Mouse (Mus musculus): ENCODE data around the gene Olfr1432. TPM values are rescaled to one million over a fixed set of nuclear protein-coding genes. Genes with fewer than 3 reads are reported as not detected.
"Not testable (repeated sequence)": the region's sequence is repeated elsewhere in the genome, so short reads cannot be mapped to it uniquely, and the experiment has no call there.

The Olfr1432 gene
- polyA plus RNA-seq (2015; fragmentation: Nextera tagmentation; extraction: Ambion mirVana), result not detected in 2 replicates

DNA sequence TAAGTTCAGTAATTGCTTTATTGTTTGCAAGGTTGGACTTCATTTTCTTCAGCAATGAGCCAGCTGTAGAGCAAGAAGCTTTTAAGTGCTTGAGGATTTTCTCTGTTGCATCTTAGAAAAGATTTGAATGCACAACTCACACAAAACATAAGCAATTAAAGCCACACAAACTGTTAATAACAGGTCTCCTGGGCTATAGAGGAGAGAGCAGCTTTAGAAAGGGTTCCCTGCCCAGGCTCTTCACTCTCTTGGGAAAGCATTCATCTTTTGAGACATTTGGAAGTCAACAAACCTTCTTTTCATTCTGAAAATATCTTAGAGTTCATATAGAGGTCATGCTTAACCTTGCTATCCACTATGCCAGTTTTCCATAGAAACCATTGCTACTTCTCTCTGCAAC is at the start of gene Olfr1432:
Gene Olfr1432 (minus strand): TSS at position 101 of the 400 bp plus-strand sequence.
- not testable (repeated sequence) for H3K4me3 ChIP-seq (ENCODE audit: low read depth, low read length); H3K9ac ChIP-seq (ENCODE audit: low read depth, low read length); H3K4me2 ChIP-seq (ENCODE audit: low read length); H3K4me1 ChIP-seq (ENCODE audit: control insufficient read depth, insufficient read depth, low read length); H3K36me3 ChIP-seq (ENCODE audit: control insufficient read depth, insufficient read depth, low read length); ATAC-seq; H3K9me3 ChIP-seq (replicated peaks; ENCODE audit: control insufficient read depth, low read length, poor library complexity, severe bottlenecking); H3K27me3 ChIP-seq (ENCODE audit: control insufficient read depth, insufficient read depth, low read depth, low read length); H3K27ac ChIP-seq (ENCODE audit: low read length)

DNA sequence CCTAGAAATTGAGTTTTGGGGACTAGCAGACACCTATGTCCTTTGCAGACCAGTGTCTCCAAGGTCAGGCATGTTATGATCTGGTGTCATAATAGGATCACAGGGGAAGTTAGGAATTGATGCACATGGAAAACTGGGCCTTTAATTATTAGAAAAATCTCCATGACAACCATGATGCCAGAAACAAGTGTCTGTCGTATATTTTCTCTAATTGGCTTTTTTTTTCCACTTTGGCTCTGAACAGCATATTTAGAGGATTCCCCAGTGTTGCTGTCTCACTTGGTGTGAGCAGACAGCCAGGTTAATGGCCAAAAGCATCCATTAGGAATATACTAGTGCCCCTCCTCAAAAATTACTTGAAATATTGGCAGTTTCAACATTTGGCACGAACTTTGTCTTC is 47.2 kb upstream of the Olfr1432 start, which contains the start of gene Olfr1434:
Gene Olfr1434 (plus strand): TSS at position 301 of the 400 bp plus-strand sequence.
- H3K36me3 ChIP-seq (ENCODE audit: control insufficient read depth, insufficient read depth, low read length), result no peaks in the 10 kb centered on the region
- H3K4me3 ChIP-seq (ENCODE audit: low read depth, low read length), result no peak within 1 kb of the TSS
- no peak within 1 kb of the TSS for H3K4me2 ChIP-seq (ENCODE audit: low read length)
- no peak for ATAC-seq
- H3K27me3 ChIP-seq (ENCODE audit: control insufficient read depth, insufficient read depth, low read depth, low read length), result no peaks in the 10 kb centered on the region
- WGBS, result 80% methylated on average over 2 of the region's 2 CpGs
- H3K9ac ChIP-seq (ENCODE audit: low read depth, low read length), result no peak within 1 kb of the TSS
- H3K9me3 ChIP-seq (replicated peaks; ENCODE audit: control insufficient read depth, low read length, poor library complexity, severe bottlenecking), result no peaks in the 10 kb centered on the region
- H3K4me1 ChIP-seq (ENCODE audit: control insufficient read depth, insufficient read depth, low read length), result no peaks in the 10 kb centered on the region
- no peak within 1 kb of the TSS for H3K27ac ChIP-seq (ENCODE audit: low read length)

DNA sequence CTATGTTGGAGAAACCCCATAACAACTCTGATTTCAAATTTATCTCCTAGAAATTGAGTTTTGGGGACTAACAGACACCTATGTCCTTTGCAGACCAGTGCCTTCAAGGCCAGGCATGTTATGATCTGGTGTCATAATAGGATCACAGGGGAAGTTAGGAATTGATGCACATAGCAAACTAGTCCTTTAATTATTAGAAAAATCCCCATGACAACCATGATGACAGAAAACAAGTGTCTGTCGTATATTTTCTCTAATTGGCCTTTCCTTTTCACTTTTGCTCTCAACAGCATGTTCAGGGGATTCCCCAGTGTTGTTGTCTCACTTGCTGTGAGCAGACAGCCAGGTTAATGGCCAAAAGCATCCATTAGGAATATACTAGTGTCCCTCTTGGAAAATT is 28.3 kb upstream of the Olfr1432 start, which contains the start of gene Olfr235:
Gene Olfr235 (plus strand): TSS at position 301 of the 400 bp plus-strand sequence.
- H3K9me3 ChIP-seq (replicated peaks; ENCODE audit: control insufficient read depth, low read length, poor library complexity, severe bottlenecking), result no peaks in the 10 kb centered on the region
- H3K27me3 ChIP-seq (ENCODE audit: control insufficient read depth, insufficient read depth, low read depth, low read length), result no peaks in the 10 kb centered on the region
- H3K9ac ChIP-seq (ENCODE audit: low read depth, low read length), result no peak within 1 kb of the TSS
- H3K4me3 ChIP-seq (ENCODE audit: low read depth, low read length), result no peak within 1 kb of the TSS
- 67% methylated on average over 1 of the region's 1 CpGs for WGBS
- no peak within 1 kb of the TSS for H3K4me2 ChIP-seq (ENCODE audit: low read length)
- H3K4me1 ChIP-seq (ENCODE audit: control insufficient read depth, insufficient read depth, low read length), result no peaks in the 10 kb centered on the region
- no peak for ATAC-seq
- no peak within 1 kb of the TSS for H3K27ac ChIP-seq (ENCODE audit: low read length)
- no peaks in the 10 kb centered on the region for H3K36me3 ChIP-seq (ENCODE audit: control insufficient read depth, insufficient read depth, low read length)

DNA sequence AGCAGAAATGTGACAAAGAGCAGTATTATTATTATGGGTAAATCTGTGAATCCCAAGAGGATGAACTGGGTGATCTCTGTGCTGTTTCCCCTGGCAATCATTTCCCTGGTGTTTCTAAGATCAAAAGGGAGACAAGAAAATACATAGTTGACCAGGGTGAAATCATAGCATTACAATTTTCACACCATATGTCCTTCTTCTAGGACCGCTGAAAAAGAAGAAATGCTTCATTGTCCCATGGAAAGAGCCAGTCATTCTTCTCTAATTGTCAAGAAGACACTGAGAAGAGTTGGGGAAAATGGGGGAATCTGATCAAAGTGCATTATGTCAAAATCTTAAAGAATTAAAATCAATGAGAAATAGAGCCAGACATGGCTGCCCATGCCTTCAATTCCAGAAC is 9.2 kb upstream of the Olfr1432 start, which contains the start of gene Olfr262:
Gene Olfr262 (minus strand): TSS at position 101 of the 400 bp plus-strand sequence.
- no peak for ATAC-seq
- WGBS, result 96% methylated on average over 1 of the region's 1 CpGs
- H3K4me3 ChIP-seq (ENCODE audit: low read depth, low read length), result no peak within 1 kb of the TSS

DNA sequence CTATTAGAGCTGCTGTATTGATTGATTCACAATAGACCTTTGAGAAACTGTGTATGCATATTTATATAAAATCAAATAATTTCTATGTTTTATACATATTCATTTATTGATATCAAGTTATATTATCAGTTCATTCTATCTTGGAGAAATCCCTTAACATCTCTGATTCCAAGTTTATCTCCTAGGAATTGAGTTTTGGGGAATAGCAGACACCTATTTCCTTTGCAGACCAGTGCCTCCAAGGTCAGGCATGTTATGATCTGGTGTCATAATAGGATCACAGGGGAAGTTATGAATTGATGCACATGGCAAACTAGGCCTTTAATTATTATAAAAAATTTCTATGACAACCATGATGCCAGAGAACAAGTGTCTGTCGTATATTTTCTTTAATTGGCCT is 32.1 kb downstream of the Olfr1432 start, which contains the start of gene Olfr1431:
Gene Olfr1431 (plus strand): TSS at position 301 of the 400 bp plus-strand sequence.
- ATAC-seq, result no peak
- WGBS, result 86% methylated on average over 1 of the region's 1 CpGs
- H3K9ac ChIP-seq (ENCODE audit: low read depth, low read length), result no peak within 1 kb of the TSS
- H3K27me3 ChIP-seq (ENCODE audit: control insufficient read depth, insufficient read depth, low read depth, low read length), result no peaks in the 10 kb centered on the region
- H3K36me3 ChIP-seq (ENCODE audit: control insufficient read depth, insufficient read depth, low read length), result no peaks in the 10 kb centered on the region
- H3K4me3 ChIP-seq (ENCODE audit: low read depth, low read length), result no peak within 1 kb of the TSS
- no peaks in the 10 kb centered on the region for H3K9me3 ChIP-seq (replicated peaks; ENCODE audit: control insufficient read depth, low read length, poor library complexity, severe bottlenecking)
- H3K4me2 ChIP-seq (ENCODE audit: low read length), result no peak within 1 kb of the TSS
- H3K27ac ChIP-seq (ENCODE audit: low read length), result no peak within 1 kb of the TSS
- no peaks in the 10 kb centered on the region for H3K4me1 ChIP-seq (ENCODE audit: control insufficient read depth, insufficient read depth, low read length)

More for the DNA sequence above, 9.2 kb upstream of the Olfr1432 start, which contains the start of gene Olfr262:
- H3K9ac ChIP-seq (ENCODE audit: low read depth, low read length), result no peak within 1 kb of the TSS
- H3K27me3 ChIP-seq (ENCODE audit: control insufficient read depth, insufficient read depth, low read depth, low read length), result no peaks in the 10 kb centered on the region
- no peaks in the 10 kb centered on the region for H3K36me3 ChIP-seq (ENCODE audit: control insufficient read depth, insufficient read depth, low read length)
- H3K27ac ChIP-seq (ENCODE audit: low read length), result no peak within 1 kb of the TSS
- H3K4me1 ChIP-seq (ENCODE audit: control insufficient read depth, insufficient read depth, low read length), result no peaks in the 10 kb centered on the region
- no peaks in the 10 kb centered on the region for H3K9me3 ChIP-seq (replicated peaks; ENCODE audit: control insufficient read depth, low read length, poor library complexity, severe bottlenecking)
- H3K4me2 ChIP-seq (ENCODE audit: low read length), result no peak within 1 kb of the TSS

DNA sequence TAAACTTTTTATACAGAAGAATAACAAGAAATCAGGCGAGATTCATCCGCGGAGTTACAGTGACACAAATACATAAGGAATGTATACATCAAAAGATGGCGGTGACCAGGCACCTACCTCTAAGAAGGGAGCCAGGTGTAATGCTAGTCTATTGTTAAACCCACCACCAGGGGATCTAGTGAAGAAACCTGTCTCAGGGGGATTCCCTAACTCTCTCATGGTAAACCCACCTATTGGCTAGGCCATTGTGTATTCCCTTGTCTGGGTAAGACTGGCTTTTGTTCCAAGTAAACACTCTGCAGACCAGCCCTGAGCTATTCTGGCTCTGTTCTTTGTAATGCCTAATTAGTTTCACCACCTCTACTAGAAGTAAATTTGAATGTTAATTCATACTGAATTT is 33.3 kb downstream of the Olfr1432 start:
- H3K9ac ChIP-seq (ENCODE audit: low read depth, low read length); H3K4me3 ChIP-seq (ENCODE audit: low read depth, low read length); ATAC-seq; H3K4me1 ChIP-seq (ENCODE audit: control insufficient read depth, insufficient read depth, low read length); H3K9me3 ChIP-seq (replicated peaks; ENCODE audit: control insufficient read depth, low read length, poor library complexity, severe bottlenecking); H3K27me3 ChIP-seq (ENCODE audit: control insufficient read depth, insufficient read depth, low read depth, low read length); H3K36me3 ChIP-seq (ENCODE audit: control insufficient read depth, insufficient read depth, low read length); H3K27ac ChIP-seq (ENCODE audit: low read length); H3K4me2 ChIP-seq (ENCODE audit: low read length): not testable (repeated sequence)
- WGBS, result 82% methylated on average over 4 of the region's 4 CpGs

Other genes with a start within 250 kb of the Olfr1432 start
- gene Olfr1423, start 191.3 kb downstream of the Olfr1432 start, polyA plus RNA-seq (2015; fragmentation: Nextera tagmentation; extraction: Ambion mirVana), result not detected in 2 replicates
- gene Olfr1424, start 169.9 kb downstream of the Olfr1432 start, polyA plus RNA-seq (2015; fragmentation: Nextera tagmentation; extraction: Ambion mirVana), result not detected in 2 replicates
- gene Olfr1425, start 154.9 kb downstream of the Olfr1432 start, polyA plus RNA-seq (2015; fragmentation: Nextera tagmentation; extraction: Ambion mirVana), result not detected in 2 replicates
- not detected in 2 replicates for gene Olfr1426, start 140.6 kb downstream of the Olfr1432 start, polyA plus RNA-seq (2015; fragmentation: Nextera tagmentation; extraction: Ambion mirVana)
- gene Olfr1427, start 129.3 kb downstream of the Olfr1432 start, polyA plus RNA-seq (2015; fragmentation: Nextera tagmentation; extraction: Ambion mirVana), result not detected in 2 replicates
- gene Olfr1428, start 116.7 kb downstream of the Olfr1432 start, polyA plus RNA-seq (2015; fragmentation: Nextera tagmentation; extraction: Ambion mirVana), result not detected in 2 replicates
- not detected in 2 replicates for gene Olfr76, start 109.4 kb downstream of the Olfr1432 start, polyA plus RNA-seq (2015; fragmentation: Nextera tagmentation; extraction: Ambion mirVana)
- not detected in 2 replicates for gene Olfr1555-ps1, start 62.5 kb downstream of the Olfr1432 start, polyA plus RNA-seq (2015; fragmentation: Nextera tagmentation; extraction: Ambion mirVana)
- 0.08 TPM in 1 of 2 replicates, not detected in the other for gene Olfr1431, start 32.0 kb downstream of the Olfr1432 start, polyA plus RNA-seq (2015; fragmentation: Nextera tagmentation; extraction: Ambion mirVana)
- not detected in 2 replicates for gene Olfr262, start 9.1 kb upstream of the Olfr1432 start, polyA plus RNA-seq (2015; fragmentation: Nextera tagmentation; extraction: Ambion mirVana)
- 0.09 TPM in 1 of 2 replicates, not detected in the other for gene Olfr235, start 28.4 kb upstream of the Olfr1432 start, polyA plus RNA-seq (2015; fragmentation: Nextera tagmentation; extraction: Ambion mirVana)
- not detected in 2 replicates for gene Olfr1434, start 47.3 kb upstream of the Olfr1432 start, polyA plus RNA-seq (2015; fragmentation: Nextera tagmentation; extraction: Ambion mirVana)
- not detected in 2 replicates for gene Olfr1436, start 66.5 kb upstream of the Olfr1432 start, polyA plus RNA-seq (2015; fragmentation: Nextera tagmentation; extraction: Ambion mirVana)
- gene Olfr1437, start 92.5 kb upstream of the Olfr1432 start, polyA plus RNA-seq (2015; fragmentation: Nextera tagmentation; extraction: Ambion mirVana), result not detected in 2 replicates
- not detected in 2 replicates for gene Olfr1438-ps1, start 103.3 kb upstream of the Olfr1432 start, polyA plus RNA-seq (2015; fragmentation: Nextera tagmentation; extraction: Ambion mirVana)
- gene Olfr1440, start 154.7 kb upstream of the Olfr1432 start, polyA plus RNA-seq (2015; fragmentation: Nextera tagmentation; extraction: Ambion mirVana), result not detected in 2 replicates
- gene Olfr1441, start 184.8 kb upstream of the Olfr1432 start, polyA plus RNA-seq (2015; fragmentation: Nextera tagmentation; extraction: Ambion mirVana), result not detected in 2 replicates
- gene Pfpl, start 195.3 kb upstream of the Olfr1432 start, polyA plus RNA-seq (2015; fragmentation: Nextera tagmentation; extraction: Ambion mirVana), result not detected in 2 replicates
- gene Mpeg1, start 228.2 kb upstream of the Olfr1432 start, polyA plus RNA-seq (2015; fragmentation: Nextera tagmentation; extraction: Ambion mirVana), result 0.69 and 0.71 TPM in 2 replicates

Measured in midbrain, embryonic 16.5 days (tissue).